Mouse (Mus musculus) CH12F3 (cell line): ENCODE data around the gene 1700086D15Rik.

Experiments
- in situ Hi-C: fragments of 300-500 bp; cut with MboI; formaldehyde crosslinking; loops from 2 replicates; pipeline ENCODE4 v1.14.3; 2020; ENCODE audit warnings: low sequenced_read_pairs

Gene 1700086D15Rik

GRCm38 (mm10) chr11:65137145-65137652 is 22.5 kb downstream of the 1700086D15Rik start:
- in situ Hi-C loops: no loop called here

- in situ Hi-C loops: no loop called here
Measured at GRCm38 (mm10) chr11:65135251-65135739, 24.4 kb downstream of the 1700086D15Rik start.

GRCm38 (mm10) chr11:65133661-65134060 is 26.0 kb downstream of the 1700086D15Rik start:
- in situ Hi-C loops: no loop called here

GRCm38 (mm10) chr11:65129110-65129509 is 30.6 kb downstream of the 1700086D15Rik start:
- in situ Hi-C loops: no loop called here

- in situ Hi-C loops: no loop called here
Measured at GRCm38 (mm10) chr11:65128666-65129065, 31.0 kb downstream of the 1700086D15Rik start.

GRCm38 (mm10) chr11:65126566-65126965 is 33.1 kb downstream of the 1700086D15Rik start:
- in situ Hi-C loops: no loop called here

- in situ Hi-C loops: no loop called here
Measured at GRCm38 (mm10) chr11:65124913-65125418, 34.7 kb downstream of the 1700086D15Rik start.

- in situ Hi-C loops: no loop called here
Measured at GRCm38 (mm10) chr11:65120276-65120675, 39.4 kb downstream of the 1700086D15Rik start.

- in situ Hi-C loops: no loop called here
Measured at GRCm38 (mm10) chr11:65115811-65116210, 43.9 kb downstream of the 1700086D15Rik start.

- in situ Hi-C loops: no loop called here
Measured at GRCm38 (mm10) chr11:65112086-65112485, 47.6 kb downstream of the 1700086D15Rik start.

- in situ Hi-C loops: no loop called here
Measured at GRCm38 (mm10) chr11:65111651-65112050, 48.0 kb downstream of the 1700086D15Rik start.

- in situ Hi-C loops: no loop called here
Measured at GRCm38 (mm10) chr11:65110058-65110457, 49.6 kb downstream of the 1700086D15Rik start.

GRCm38 (mm10) chr11:65107734-65108171 is 51.9 kb downstream of the 1700086D15Rik start:
- in situ Hi-C loops: no loop called here

GRCm38 (mm10) chr11:65107151-65107550 is 52.5 kb downstream of the 1700086D15Rik start:
- in situ Hi-C loops: no loop called here

- in situ Hi-C loops: no loop called here
Measured at GRCm38 (mm10) chr11:65104076-65104475, 55.6 kb downstream of the 1700086D15Rik start.
